Mouse (Mus musculus) forebrain, embryonic 11.5 days (tissue): ENCODE data around the gene Nodal. TPM values are rescaled to one million over a fixed set of nuclear protein-coding genes. Genes with fewer than 3 reads are reported as not detected.
A peak's percentile ranks its signal among the peaks of the same experiment; 100 is the strongest.

Experiments
- ATAC-seq: fragments of 200-750 bp; cut with Nextera tagmentation; replicated peaks from 2 replicates; pipeline ENCODE4 v1.8.0; 2017; ENCODE audit warnings: moderate TSS enrichment; ENCODE audit not compliant: low FRiP score
- DNase-seq: peaks from one replicate; pipeline ENCODE4 v3.0.0-alpha.2; 2017; ENCODE audit warnings: low spot score
- H3K27ac ChIP-seq: fragments of 300-500 bp; sonication (generic); 2 replicates; pipeline ENCODE4 v1.5.1; 2014; ENCODE audit warnings: low read depth, low read length
- H3K27me3 ChIP-seq: fragments of 300-500 bp; sonication (generic); 2 replicates; pipeline ENCODE4 v1.6.1; 2014; ENCODE audit warnings: mild to moderate bottlenecking, low read length, mixed read lengths; ENCODE audit not compliant: control insufficient read depth, insufficient read depth
- H3K36me3 ChIP-seq: fragments of 300-500 bp; sonication (generic); 2 replicates; pipeline ENCODE4 v1.6.1; 2014; ENCODE audit warnings: mild to moderate bottlenecking, low read length, moderate library complexity, mixed read lengths; ENCODE audit not compliant: control insufficient read depth, insufficient read depth
- H3K4me1 ChIP-seq: fragments of 300-500 bp; sonication (generic); replicated peaks from 2 replicates; pipeline ENCODE4 v1.6.1; 2014; ENCODE audit warnings: low read length, mixed read lengths; ENCODE audit not compliant: control insufficient read depth, insufficient read depth
- H3K4me2 ChIP-seq: fragments of 300-500 bp; sonication (generic); 2 replicates; pipeline ENCODE4 v1.6.1; 2014; ENCODE audit warnings: low read depth, mild to moderate bottlenecking, low read length, moderate library complexity, mixed read lengths; ENCODE audit not compliant: severe bottlenecking
- H3K4me3 ChIP-seq: fragments of 300-500 bp; sonication (generic); 2 replicates; pipeline ENCODE4 v1.5.1; 2014; ENCODE audit warnings: low read depth, low read length
- H3K9ac ChIP-seq: fragments of 300-500 bp; sonication (generic); 2 replicates; pipeline ENCODE4 v1.6.1; 2014; ENCODE audit warnings: low read length
- H3K9me3 ChIP-seq: fragments of 300-500 bp; sonication (generic); 2 replicates; pipeline ENCODE4 v1.6.1; 2016; ENCODE audit warnings: low read length, mixed read lengths; ENCODE audit not compliant: control insufficient read depth
- WGBS: fragments of 180-500 bp; shearing (Covaris S2); extraction: QIAGEN DNeasy Blood & Tissue Kit; methylation state at CpG from one replicate; pipeline ENCODE4 v1.1.7; 2014; 5-methylcytosine and 5-hydroxymethylcytosine counted together
- polyA plus RNA-seq: library from polyadenylated mRNA; unstranded; fragments of >200 nt; fragmentation: Nextera tagmentation; extraction: Ambion mirVana; gene quantifications from 2 replicates; pipeline ENCODE4 v1.2.1, GENCODE M21; 2014

The Nodal gene
- polyA plus RNA-seq, 1 experiment from 2014 or later: not detected

GRCm38 (mm10) chr10:61418131-61418900 is 544 bp downstream of the Nodal start:
- H3K4me2 ChIP-seq: peak overlapping the region; percentile 74
- no peaks in the 10 kb centered on the region for H3K9me3 ChIP-seq
- 0 out of 2 replicates have a peak, but pooled peaks have one; percentile 7 for ATAC-seq
- H3K4me3 ChIP-seq: peak overlapping the region; percentile 39
- H3K36me3 ChIP-seq: no peaks in the 10 kb centered on the region
- H3K9ac ChIP-seq: peak overlapping the region; percentile 47
- DNase-seq: peak; percentile 68
- 5% methylated on average over 45 of the region's 50 CpGs for WGBS
- H3K4me1 ChIP-seq: 0 out of 2 replicates have a peak, but pooled peaks cover 5% of the 10 kb centered on the region
- peaks cover 37% of the 10 kb centered on the region for H3K27me3 ChIP-seq
- H3K27ac ChIP-seq: no peak overlapping the region

DNA sequence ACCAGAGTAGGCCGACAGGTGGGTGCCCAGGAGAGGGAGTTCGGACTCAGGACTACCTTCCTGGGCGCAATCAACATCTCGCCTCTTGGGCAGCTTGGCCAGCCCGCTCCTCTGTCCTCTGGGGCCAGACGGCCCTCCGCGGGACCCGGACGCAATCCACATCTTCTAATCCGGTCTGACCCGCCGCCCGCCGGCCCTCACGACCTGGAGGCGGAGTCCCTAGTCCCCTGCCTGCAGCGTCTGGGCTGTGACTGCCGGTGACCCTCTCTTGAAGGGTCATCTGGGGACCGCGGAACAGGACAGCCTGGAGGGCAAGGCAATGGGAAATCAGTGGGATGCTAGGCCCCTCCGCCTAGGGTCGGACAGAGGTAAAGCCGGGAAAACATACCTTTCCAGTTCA is 1.4 kb downstream of the Nodal start:
- Histone ChIP-seq H3K9ac (no peak overlapping the region), H3K4me3 (no peak overlapping the region), H3K36me3 (no peaks in the 10 kb centered on the region), H3K27me3 (peaks cover 37% of the 10 kb centered on the region), H3K27ac (no peak overlapping the region), H3K9me3 (no peaks in the 10 kb centered on the region), H3K4me1 (0 out of 2 replicates have a peak, but pooled peaks cover 5% of the 10 kb centered on the region), H3K4me2 (no peak overlapping the region)
- DNase-seq: no peak
- WGBS: 2% methylated on average over 23 of the region's 24 CpGs
- ATAC-seq: no peak

DNA sequence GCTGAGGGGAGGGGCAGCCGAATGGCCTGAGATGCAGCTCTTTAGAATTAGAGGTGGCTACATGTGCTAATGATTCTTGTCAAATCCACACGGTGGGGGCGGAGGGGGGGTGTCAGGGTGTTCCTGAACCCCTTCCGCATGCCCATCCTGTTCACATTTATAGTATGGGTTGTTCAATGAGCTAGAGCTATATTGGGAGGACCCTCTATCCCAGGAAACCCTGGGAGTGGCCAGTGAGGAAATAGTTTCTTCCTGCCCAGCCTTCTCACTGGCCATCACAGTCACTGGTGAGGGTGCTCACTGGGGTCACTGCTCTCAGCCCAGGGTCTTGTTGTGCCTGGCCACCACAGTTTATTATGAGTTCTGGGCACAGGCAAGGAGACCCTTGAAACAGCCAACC is 2.2 kb downstream of the Nodal start:
- no peak overlapping the region for H3K9ac ChIP-seq
- peaks cover 5% of the 10 kb centered on the region; the same call in 1 of the 2 replicates for H3K4me1 ChIP-seq
- H3K27me3 ChIP-seq: peaks cover 37% of the 10 kb centered on the region
- DNase-seq: no peak
- no peak overlapping the region for H3K4me3 ChIP-seq
- no peak overlapping the region for H3K27ac ChIP-seq
- no peaks in the 10 kb centered on the region for H3K9me3 ChIP-seq
- H3K36me3 ChIP-seq: no peaks in the 10 kb centered on the region
- 70% methylated on average over 4 of the region's 4 CpGs for WGBS
- H3K4me2 ChIP-seq: no peak overlapping the region
- no peak for ATAC-seq

GRCm38 (mm10) chr10:61422861-61423260 is 5.1 kb downstream of the Nodal start:
- Histone ChIP-seq H3K4me2 (no peak overlapping the region), H3K27me3 (peaks cover 25% of the 10 kb centered on the region), H3K9ac (no peak overlapping the region), H3K4me1 (peaks cover 5% of the 10 kb centered on the region; the same call in 1 of the 2 replicates), H3K4me3 (no peak overlapping the region), H3K9me3 (no peaks in the 10 kb centered on the region), H3K27ac (no peak overlapping the region), H3K36me3 (no peaks in the 10 kb centered on the region)
- ATAC-seq (no peak), DNase-seq (no peak)
- WGBS: 93% methylated on average over 12 of the region's 12 CpGs

DNA sequence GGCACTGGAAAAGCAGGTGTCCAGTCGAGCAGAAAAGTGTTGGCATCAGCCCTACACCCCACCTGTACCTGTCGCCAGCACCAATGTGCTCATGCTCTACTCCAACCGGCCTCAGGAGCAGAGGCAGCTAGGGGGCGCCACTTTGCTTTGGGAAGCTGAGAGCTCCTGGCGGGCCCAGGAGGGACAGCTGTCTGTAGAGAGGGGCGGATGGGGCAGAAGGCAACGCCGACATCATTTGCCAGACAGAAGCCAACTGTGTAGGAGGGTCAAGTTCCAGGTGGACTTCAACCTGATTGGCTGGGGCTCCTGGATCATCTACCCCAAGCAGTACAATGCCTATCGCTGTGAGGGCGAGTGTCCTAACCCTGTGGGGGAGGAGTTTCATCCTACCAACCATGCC is 5.5 kb downstream of the Nodal start:
- WGBS: 38% methylated on average over 10 of the region's 10 CpGs
- peaks cover 5% of the 10 kb centered on the region; the same call in 1 of the 2 replicates for H3K4me1 ChIP-seq
- peaks cover 21% of the 10 kb centered on the region for H3K27me3 ChIP-seq
- DNase-seq (no peak), ATAC-seq (no peak)
- H3K36me3 ChIP-seq: no peaks in the 10 kb centered on the region
- H3K9me3 ChIP-seq: no peaks in the 10 kb centered on the region
- H3K9ac ChIP-seq: no peak overlapping the region
- no peak overlapping the region for H3K4me3 ChIP-seq
- H3K27ac ChIP-seq: no peak overlapping the region
- no peak overlapping the region for H3K4me2 ChIP-seq

- H3K4me3 ChIP-seq: no peak overlapping the region
- no peaks in the 10 kb centered on the region for H3K36me3 ChIP-seq
- no peak; the same call in 1 of the 2 replicates for ATAC-seq
- no peak for DNase-seq
- peak overlapping the region; percentile 18; the same call in 1 of the 2 replicates for H3K27ac ChIP-seq
- H3K9me3 ChIP-seq: no peaks in the 10 kb centered on the region
- WGBS: 39% methylated on average over 7 of the region's 7 CpGs
- no peak overlapping the region for H3K4me2 ChIP-seq
- H3K9ac ChIP-seq: no peak overlapping the region
- H3K27me3 ChIP-seq: peaks cover 10% of the 10 kb centered on the region
- no peaks in the 10 kb centered on the region; the same call in 1 of the 2 replicates for H3K4me1 ChIP-seq
Observed at GRCm38 (mm10) chr10:61424500-61424899, 6.7 kb downstream of the Nodal start.

GRCm38 (mm10) chr10:61425047-61425446 is 7.3 kb downstream of the Nodal start:
- WGBS: 82% methylated on average over 2 of the region's 2 CpGs
- ATAC-seq: no peak
- Histone ChIP-seq H3K9ac (no peak overlapping the region), H3K36me3 (no peaks in the 10 kb centered on the region), H3K4me3 (no peak overlapping the region), H3K9me3 (no peaks in the 10 kb centered on the region), H3K27ac (no peak overlapping the region), H3K4me1 (no peaks in the 10 kb centered on the region; the same call in 1 of the 2 replicates), H3K4me2 (no peak overlapping the region), H3K27me3 (peaks cover 4% of the 10 kb centered on the region)
- no peak for DNase-seq

DNA sequence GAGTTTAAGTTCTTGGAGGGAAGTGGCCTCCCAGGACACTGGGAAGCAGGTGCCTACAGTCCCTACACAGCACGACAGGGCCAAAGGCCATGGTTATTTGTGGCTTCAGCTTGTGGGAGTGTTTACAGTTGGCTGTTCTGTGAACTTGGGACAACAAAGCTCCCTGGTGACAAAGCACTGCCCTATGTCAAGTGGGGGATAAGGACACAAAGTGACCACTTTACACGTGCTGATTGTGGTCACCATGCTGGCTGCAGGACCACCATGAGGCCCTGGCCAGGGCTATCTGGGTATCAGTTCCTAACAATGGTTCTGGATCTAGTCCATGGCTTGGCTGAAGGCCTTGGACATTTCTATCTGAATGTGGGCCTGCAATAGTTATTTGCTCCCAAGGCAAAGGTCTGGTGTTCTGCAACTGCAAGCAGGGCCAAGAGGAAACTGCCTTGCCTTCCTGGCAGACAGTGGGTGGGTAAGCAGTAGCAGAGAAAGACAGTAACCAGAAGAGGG is 8.5 kb downstream of the Nodal start:
- Histone ChIP-seq H3K4me1 (no peaks in the 10 kb centered on the region; the same call in 1 of the 2 replicates), H3K4me3 (no peak overlapping the region), H3K9ac (no peak overlapping the region), H3K27me3 (no peaks in the 10 kb centered on the region), H3K27ac (no peak overlapping the region), H3K9me3 (no peaks in the 10 kb centered on the region), H3K36me3 (peaks cover 6% of the 10 kb centered on the region; the same call in 1 of the 2 replicates), H3K4me2 (no peak overlapping the region)
- 67% methylated on average over 2 of the region's 2 CpGs for WGBS
- ATAC-seq (no peak), DNase-seq (no peak)
